Mouse (Mus musculus): ENCODE data around the gene Dennd5b.
"Not testable (repeated sequence)": the region's sequence is repeated elsewhere in the genome, so short reads cannot be mapped to it uniquely, and the experiment has no call there.

The Dennd5b gene

GRCm38 (mm10) chr6:149101076-149101942 is at the start of gene Dennd5b:
Dennd5b (minus strand) TSS chr6:149101680.
- DNase-seq (ENCODE audit: low spot score in 2 of 2) = peak; percentile 49 to 80

- no peak for DNase-seq (ENCODE audit: low spot score in 2 of 2)
These were observed 47.2 kb upstream of the Dennd5b start for GRCm38 (mm10) chr6:149148436-149149229.

- no peak for DNase-seq (ENCODE audit: low spot score in 2 of 2)
These were observed 43.7 kb upstream of the Dennd5b start for GRCm38 (mm10) chr6:149145143-149145542.

GRCm38 (mm10) chr6:149141393-149142173 is 40.1 kb upstream of the Dennd5b start:
- DNase-seq (ENCODE audit: low spot score in 2 of 2) = peak; percentile 32 to 78

- no peak for DNase-seq (ENCODE audit: low spot score in 2 of 2)
These were observed 38.0 kb upstream of the Dennd5b start, which contains the start of gene Etfbkmt for GRCm38 (mm10) chr6:149139471-149139870. Etfbkmt (plus strand) TSS chr6:149139849.

- no peak for DNase-seq (ENCODE audit: low spot score in 2 of 2)
These were observed 37.5 kb upstream of the Dennd5b start for GRCm38 (mm10) chr6:149139011-149139410.

- no peak for DNase-seq (ENCODE audit: low spot score in 2 of 2)
These were observed 36.5 kb upstream of the Dennd5b start for GRCm38 (mm10) chr6:149137936-149138335.

- DNase-seq (ENCODE audit: low spot score in 2 of 2) = no peak
These were observed 34.2 kb upstream of the Dennd5b start for GRCm38 (mm10) chr6:149135631-149136030.

GRCm38 (mm10) chr6:149134391-149135150 is 33.1 kb upstream of the Dennd5b start:
- no peak for DNase-seq (ENCODE audit: low spot score in 2 of 2)

- DNase-seq (ENCODE audit: low spot score in 2 of 2) = peak in 1 of 2 experiments; percentile 14
These were observed 31.0 kb upstream of the Dennd5b start for GRCm38 (mm10) chr6:149132311-149133077.

- no peak for DNase-seq (ENCODE audit: low spot score in 2 of 2)
These were observed 29.6 kb upstream of the Dennd5b start for GRCm38 (mm10) chr6:149131111-149131510.

GRCm38 (mm10) chr6:149129870-149130269 is 28.4 kb upstream of the Dennd5b start, which contains the start of gene Gm10203:
Gm10203 (plus strand) TSS chr6:149130170.
- not testable (repeated sequence) for DNase-seq (ENCODE audit: low spot score in 2 of 2)

GRCm38 (mm10) chr6:149126675-149127074 is 25.2 kb upstream of the Dennd5b start:
- peak in 1 of 2 experiments; percentile 19 for DNase-seq (ENCODE audit: low spot score in 2 of 2)

GRCm38 (mm10) chr6:149123042-149123441 is 21.6 kb upstream of the Dennd5b start:
- no peak for DNase-seq (ENCODE audit: low spot score in 2 of 2)

GRCm38 (mm10) chr6:149119853-149120252 is 18.4 kb upstream of the Dennd5b start:
- peak; percentile 25 to 78 for DNase-seq (ENCODE audit: low spot score in 2 of 2)

- no peak for DNase-seq (ENCODE audit: low spot score in 2 of 2)
These were observed 17.5 kb upstream of the Dennd5b start for GRCm38 (mm10) chr6:149118935-149119334.

GRCm38 (mm10) chr6:149116992-149117391 is 15.5 kb upstream of the Dennd5b start:
- DNase-seq (ENCODE audit: low spot score in 2 of 2) = no peak

GRCm38 (mm10) chr6:149108909-149109308 is 7.4 kb upstream of the Dennd5b start:
- DNase-seq (ENCODE audit: low spot score in 2 of 2) = no peak

- DNase-seq (ENCODE audit: low spot score in 2 of 2) = no peak
These were observed 6.1 kb upstream of the Dennd5b start for GRCm38 (mm10) chr6:149107615-149108014.

GRCm38 (mm10) chr6:149103451-149103850 is 2.0 kb upstream of the Dennd5b start:
- DNase-seq (ENCODE audit: low spot score in 2 of 2) = no peak
